Mouse (Mus musculus) CH12.LX (cell line): Measurements from ENCODE around the gene Tarbp1. TPM values are rescaled to one million over a fixed set of nuclear protein-coding genes. Genes with fewer than 3 reads are reported as not detected.

ENCODE experiments used
- DNase-seq: peaks from one replicate; pipeline ENCODE4 v3.0.0-alpha.2; 2013; ENCODE audit errors: extremely low read depth
- H3K27ac ChIP-seq: 2 replicates; pipeline ENCODE4 v1.5.1; 2012; ENCODE audit warnings: low read depth, mild to moderate bottlenecking, control low read depth, moderate library complexity; ENCODE audit not compliant: insufficient read depth
- H3K27me3 ChIP-seq: replicated peaks from 2 replicates; pipeline ENCODE3; 2012; ENCODE audit warnings: inconsistent platforms
- H3K36me3 ChIP-seq, 2 experiments: replicated peaks in 1 of 2; 2 replicates each; pipeline versions ENCODE3 to v1.6.1; 2012; ENCODE audit warnings: inconsistent platforms in 1 of 2, low read length in 1 of 2, mild to moderate bottlenecking in 1 of 2, mixed read lengths in 1 of 2, moderate library complexity in 1 of 2; ENCODE audit not compliant: control insufficient read depth in 1 of 2, insufficient read depth in 1 of 2
- H3K4me1 ChIP-seq, 2 experiments: 2 replicates each; pipeline ENCODE4 v1.6.1; 2012; ENCODE audit warnings: inconsistent platforms in 1 of 2, moderate library complexity in 1 of 2; ENCODE audit not compliant: insufficient read depth in 2 of 2, control insufficient read depth in 1 of 2
- H3K4me2 ChIP-seq: 2 replicates; pipeline ENCODE4 v1.6.1; 2012; ENCODE audit warnings: low read depth, mild to moderate bottlenecking, control low read depth; ENCODE audit not compliant: poor library complexity, insufficient read depth, severe bottlenecking
- H3K4me3 ChIP-seq, 3 experiments: fragments of 150-350 bp in 1 of 3; sonication (generic) in 1 of 3; replicated peaks in 1 of 3; 2 replicates each; pipeline versions ENCODE3 to v1.5.1; 2011 to 2012; ENCODE audit warnings: low read depth in 2 of 3, low read length in 2 of 3, mild to moderate bottlenecking in 2 of 3, moderate library complexity in 2 of 3, control low read depth in 1 of 3, improper control_type of control experiment in 1 of 3, inconsistent platforms in 1 of 3, mixed read lengths in 1 of 3; ENCODE audit not compliant: poor library complexity in 1 of 3
- H3K79me2 ChIP-seq: replicated peaks from 2 replicates; pipeline ENCODE4 v1.6.1; 2012; ENCODE audit warnings: mild to moderate bottlenecking, moderate library complexity; ENCODE audit not compliant: control insufficient read depth, poor library complexity, insufficient read depth, severe bottlenecking; ENCODE audit errors: extremely low read depth
- H3K9ac ChIP-seq: 2 replicates; pipeline ENCODE4 v1.6.1; 2012; ENCODE audit warnings: low read depth, mild to moderate bottlenecking, control low read depth, moderate library complexity; ENCODE audit not compliant: insufficient read depth
- H3K9me3 ChIP-seq: replicated peaks from 2 replicates; pipeline ENCODE3; 2012; ENCODE audit warnings: low read length, inconsistent platforms, mixed read lengths
- BHLHE40 ChIP-seq: IDR thresholded peaks from 2 replicates; pipeline ENCODE4 v1.6.1; 2011; ENCODE audit warnings: mild to moderate bottlenecking, low read depth, low read length, improper control_type of control experiment
- CHD2 ChIP-seq: IDR thresholded peaks from 2 replicates; pipeline ENCODE4 v1.6.1; 2011; ENCODE audit warnings: low read length, improper control_type of control experiment
- CTCF ChIP-seq, 2 experiments: IDR thresholded peaks in 1 of 2; conservative IDR thresholded peaks in 1 of 2; 2 replicates each; pipeline ENCODE4 v1.5.1; 2011 to 2012; ENCODE audit warnings: low read depth in 2 of 2, low read length in 2 of 2, improper control_type of control experiment in 1 of 2, inconsistent platforms in 1 of 2, mild to moderate bottlenecking in 1 of 2, moderate library complexity in 1 of 2
- ELF1 ChIP-seq: IDR thresholded peaks from 2 replicates; pipeline ENCODE4 v1.6.1; 2014; ENCODE audit warnings: low read depth, mild to moderate bottlenecking, inconsistent platforms, low read length, improper control_type of control experiment
- EP300 ChIP-seq: IDR thresholded peaks from 2 replicates; pipeline ENCODE4 v1.6.1; 2011; ENCODE audit warnings: low read length, improper control_type of control experiment
- GABPA ChIP-seq: IDR thresholded peaks from 2 replicates; pipeline ENCODE4 v1.6.1; 2012; ENCODE audit warnings: low read depth, low read length, improper control_type of control experiment, inconsistent platforms; ENCODE audit not compliant: insufficient replicate concordance
- HCFC1 ChIP-seq: IDR thresholded peaks from 2 replicates; pipeline ENCODE4 v1.6.1; 2012; ENCODE audit warnings: low read depth, mild to moderate bottlenecking, inconsistent platforms, low read length, improper control_type of control experiment
- IRF4 ChIP-seq: IDR thresholded peaks from 2 replicates; pipeline ENCODE4 v1.6.1; 2014; ENCODE audit warnings: low read depth, mild to moderate bottlenecking, inconsistent platforms, low read length, improper control_type of control experiment
- JUND ChIP-seq: conservative IDR thresholded peaks from 2 replicates; pipeline ENCODE4 v1.6.1; 2011; ENCODE audit warnings: low read depth, low read length, improper control_type of control experiment
- MAFK ChIP-seq: IDR thresholded peaks from 2 replicates; pipeline ENCODE4 v1.6.1; 2011; ENCODE audit warnings: low read length, improper control_type of control experiment; ENCODE audit not compliant: insufficient replicate concordance
- MAZ ChIP-seq: IDR thresholded peaks from 2 replicates; pipeline ENCODE4 v1.6.1; 2012; ENCODE audit warnings: low read depth, mild to moderate bottlenecking, inconsistent platforms, low read length, improper control_type of control experiment, moderate library complexity
- MYC ChIP-seq: IDR thresholded peaks from 2 replicates; pipeline ENCODE4 v1.6.1; 2011; ENCODE audit warnings: low read depth, mild to moderate bottlenecking, improper control_type of control experiment, low read length
- NRF1 ChIP-seq: IDR thresholded peaks from 2 replicates; pipeline ENCODE4 v1.6.1; 2014; ENCODE audit warnings: low read depth, mild to moderate bottlenecking, inconsistent platforms, low read length, improper control_type of control experiment, moderate library complexity
- PAX5 ChIP-seq: IDR thresholded peaks from 2 replicates; pipeline ENCODE4 v1.6.1; 2012; ENCODE audit warnings: low read length, inconsistent platforms, mixed read lengths
- POLR2A ChIP-seq: IDR thresholded peaks from 2 replicates; pipeline ENCODE4 v1.6.1; 2011; ENCODE audit warnings: low read depth, mild to moderate bottlenecking, improper control_type of control experiment, low read length
- POLR2AphosphoS2 ChIP-seq: IDR thresholded peaks from 2 replicates; pipeline ENCODE4 v1.6.1; 2011; ENCODE audit warnings: low read depth, low read length, improper control_type of control experiment
- RAD21 ChIP-seq: IDR thresholded peaks from 2 replicates; pipeline ENCODE4 v1.6.1; 2011; ENCODE audit warnings: low read depth, mild to moderate bottlenecking, low read length, improper control_type of control experiment, moderate library complexity
- SMC3 ChIP-seq: IDR thresholded peaks from 2 replicates; pipeline ENCODE4 v1.6.1; 2011; ENCODE audit warnings: low read depth, low read length, improper control_type of control experiment
- TCF12 ChIP-seq: IDR thresholded peaks from 2 replicates; pipeline ENCODE4 v1.6.1; 2014; ENCODE audit warnings: low read depth, mild to moderate bottlenecking, inconsistent platforms, low read length, improper control_type of control experiment
- UBTF ChIP-seq: IDR thresholded peaks from 2 replicates; pipeline ENCODE4 v1.6.1; 2012; ENCODE audit warnings: low read depth, mild to moderate bottlenecking, inconsistent platforms, low read length, improper control_type of control experiment, moderate library complexity
- USF2 ChIP-seq: conservative IDR thresholded peaks from 2 replicates; pipeline ENCODE4 v1.6.1; 2011; ENCODE audit warnings: low read depth, low read length, improper control_type of control experiment
- ZKSCAN1 ChIP-seq: IDR thresholded peaks from 2 replicates; pipeline ENCODE4 v1.6.1; 2012; ENCODE audit warnings: low read depth, inconsistent platforms, low read length, improper control_type of control experiment, borderline replicate concordance
- ZNF384 ChIP-seq: IDR thresholded peaks from 2 replicates; pipeline ENCODE4 v1.6.1; 2012; ENCODE audit warnings: low read depth, low read length, improper control_type of control experiment, inconsistent platforms
- dilution Hi-C: fragments of 300-500 bp; cut with MboI; formaldehyde crosslinking; loops from 2 replicates; pipeline ENCODE4 v1.14.3; 2020; ENCODE audit warnings: low sequenced_read_pairs; ENCODE audit not compliant: extremely low pct_unique_long_range_greater_than_20kb, extremely low pct_ligation_motif_present
- in situ Hi-C: fragments of 300-500 bp; cut with MboI; formaldehyde crosslinking; loops from 3 replicates; pipeline ENCODE4 v1.14.3; 2019; ENCODE audit warnings: low sequenced_read_pairs, low pct_ligation_motif_present, low pct_unique_long_range_greater_than_20kb, mixed read lengths
- polyA plus RNA-seq: library from polyadenylated mRNA; unstranded; fragments of >175 nt; gene quantifications from 2 replicates; pipeline ENCODE4 v1.2.1, GENCODE M21; 2012; ENCODE audit warnings: low read depth; ENCODE audit not compliant: insufficient read length
- total RNA-seq, 2 experiments: library from RNA; depleted of rRNA; stranded (reverse); fragments of 300-350 nt in 1 of 2; fragments of >200 nt in 1 of 2; gene quantifications; 2 replicates each; pipeline ENCODE4 v1.2.3; 2012 to 2014

The Tarbp1 gene
- total and polyA plus RNA-seq, 3 experiments, result 10.3 to 10.7 (median 10.4) TPM

DNA sequence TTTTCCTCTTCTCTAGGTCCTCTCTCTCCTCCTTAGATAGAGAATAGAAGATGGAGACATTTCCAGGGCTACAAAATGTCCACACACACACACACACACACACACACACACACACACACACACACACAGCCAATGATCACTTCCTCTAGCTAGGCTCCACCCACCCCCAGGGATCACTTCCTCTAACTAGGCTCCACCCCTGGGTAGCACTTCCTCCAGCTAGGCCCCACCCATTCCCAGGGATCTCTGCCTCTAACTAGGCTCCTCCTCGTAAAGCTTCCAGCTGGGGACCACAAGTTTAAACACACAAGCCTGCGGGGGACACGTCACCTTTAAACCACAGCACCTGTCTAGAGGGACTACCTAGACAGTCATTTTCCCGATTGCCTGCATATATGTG lies 87.3 kb downstream of the Tarbp1 start:
- no peak overlapping the region for H3K9ac ChIP-seq
- peaks cover 6% of the 10 kb centered on the region for H3K9me3 ChIP-seq
- TF ChIP-seq ELF1 (peak; percentile 49), ZNF384 (no peak), PAX5 (no peak), TCF12 (no peak), IRF4 (peak; percentile 23; the same call in 1 of the 2 replicates), HCFC1 (peak; percentile 59)
- no peak overlapping the region for H3K4me2 ChIP-seq
- no peak overlapping the region for H3K27ac ChIP-seq
- H3K4me3 ChIP-seq, result peak overlapping the region in 1 of 3 experiments; percentile 2
- peaks cover 44% of the 10 kb centered on the region for H3K27me3 ChIP-seq
- DNase-seq, result peak; percentile 84
- no peaks in the 10 kb centered on the region for H3K79me2 ChIP-seq
- in situ Hi-C loops, result loop anchor here (25.0 kb wide), 2 partner anchors 125 to 425 kb away; no protein-coding TSS in a partner anchor
- no peaks in the 10 kb centered on the region for H3K4me1 ChIP-seq
- dilution Hi-C loops, result no loop called here
- H3K36me3 ChIP-seq, result no peaks in the 10 kb centered on the region

DNA sequence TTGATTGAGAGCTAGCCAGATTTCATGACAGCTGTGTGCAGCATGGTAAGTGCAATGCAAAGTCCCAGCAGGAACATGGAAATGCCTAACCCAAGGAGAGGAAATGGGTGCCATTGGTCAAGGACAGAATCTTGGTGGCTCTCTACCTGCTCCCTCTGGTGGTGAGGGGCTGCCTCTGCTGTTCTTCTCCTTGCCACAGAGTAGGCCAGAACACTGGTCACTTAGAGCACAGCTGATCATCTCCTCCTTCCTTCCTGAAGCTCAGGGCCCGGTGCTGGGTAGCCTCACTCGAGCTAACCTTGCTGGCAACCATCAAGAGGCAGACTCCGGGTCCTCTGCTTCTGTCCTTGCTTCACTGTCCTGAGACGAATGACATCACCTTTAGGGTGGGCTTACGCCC lies 92.1 kb downstream of the Tarbp1 start:
- H3K4me1 ChIP-seq, result no peaks in the 10 kb centered on the region

DNA sequence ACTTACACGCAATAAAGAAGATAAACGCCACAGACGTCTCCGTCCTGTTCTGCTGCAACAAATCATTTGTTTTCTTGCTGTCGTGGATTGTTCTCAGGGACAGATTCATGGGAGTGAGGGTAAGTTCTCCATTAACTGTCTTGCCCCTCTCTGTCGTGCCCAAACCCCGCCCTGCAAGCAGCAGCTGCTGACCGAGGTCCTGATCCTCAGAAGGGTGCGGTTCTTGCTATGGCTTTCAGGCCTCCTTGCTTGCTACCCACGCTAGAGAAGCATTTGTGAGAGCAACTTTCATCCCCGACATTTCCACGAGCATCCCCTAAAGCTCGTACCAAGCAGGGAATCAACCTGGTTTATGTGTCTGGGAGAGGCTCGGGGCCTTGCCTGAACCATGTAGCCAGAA lies 92.6 kb downstream of the Tarbp1 start:
- Histone ChIP-seq H3K27me3 (peaks cover 82% of the 10 kb centered on the region), H3K9me3 (no peaks in the 10 kb centered on the region), H3K27ac (no peak overlapping the region), H3K36me3 (no peaks in the 10 kb centered on the region), H3K4me3 (no peak overlapping the region), H3K4me2 (no peak overlapping the region), H3K4me1 (no peaks in the 10 kb centered on the region), H3K9ac (no peak overlapping the region), H3K79me2 (no peaks in the 10 kb centered on the region)
- no peak for DNase-seq
- TF ChIP-seq POLR2AphosphoS2 (no peak), MAFK (no peak), TCF12 (no peak), IRF4 (no peak), NRF1 (no peak), JUND (no peak), MAZ (no peak), BHLHE40 (no peak), UBTF (no peak), USF2 (no peak), MYC (no peak), ZKSCAN1 (no peak), EP300 (no peak), CHD2 (no peak), POLR2A (no peak)
- in situ Hi-C loops, result loop anchor here (25.0 kb wide), 2 partner anchors 120 to 420 kb away; no protein-coding TSS in a partner anchor
- dilution Hi-C loops, result no loop called here

More for the DNA sequence above, 92.1 kb downstream of the Tarbp1 start:
- dilution Hi-C loops, result no loop called here
- Histone ChIP-seq H3K79me2 (no peaks in the 10 kb centered on the region), H3K9ac (no peak overlapping the region), H3K27me3 (peaks cover 77% of the 10 kb centered on the region), H3K9me3 (no peaks in the 10 kb centered on the region), H3K36me3 (no peaks in the 10 kb centered on the region), H3K4me2 (no peak overlapping the region), H3K27ac (no peak overlapping the region), H3K4me3 (no peak overlapping the region)
- TF ChIP-seq GABPA, result no peak
- TF ChIP-seq CTCF (conservative IDR thresholded peaks at IDR 0.05 in 1 of 2, IDR thresholded peaks at IDR 0.05 in 1 of 2; ENCODE audit: low read depth in 2 of 2, low read length in 2 of 2), result peak; percentile 52 to 79; a peak in 3 of 4 replicates
- TF ChIP-seq SMC3, result peak; percentile 74
- TF ChIP-seq ZKSCAN1, result no peak
- peak; percentile 41 for TF ChIP-seq RAD21
- TF ChIP-seq USF2, result no peak
- in situ Hi-C loops, result loop anchor here (25.0 kb wide), 2 partner anchors 120 to 420 kb away; no protein-coding TSS in a partner anchor
- DNase-seq, result peak; percentile 21
